Mouse (Mus musculus) adrenal gland, postnatal 25 days (tissue): ENCODE measurements around the gene Cp. TPM values are rescaled to one million over a fixed set of nuclear protein-coding genes. Genes with fewer than 3 reads are reported as not detected.
A peak's percentile ranks its signal among the peaks of the same experiment; 100 is the strongest.
"Not testable (repeated sequence)": the region's sequence is repeated elsewhere in the genome, so short reads cannot be mapped to it uniquely, and the experiment has no call there.

Source experiments
- DNase-seq: peaks from one replicate; pipeline ENCODE4 v3.0.0; 2021; ENCODE audit warnings: mixed read lengths
- long read RNA-seq: library from polyadenylated mRNA; stranded (forward); transcript quantifications from one replicate; pipeline ENCODE4 v2.0.0, GENCODE M21; 2021
- total RNA-seq: library from RNA; stranded (reverse); gene quantifications from 2 replicates; pipeline ENCODE4 v1.2.3, GENCODE M21; 2021

Gene Cp
- 26.5 and 34.0 TPM in 2 replicates for total RNA-seq
- long read RNA-seq, full-length matches to known transcripts: 76 of 223 reads
- long read RNA-seq, partial matches to known transcripts: 131 of 223 reads
- long read RNA-seq, other reads (novel, unspliced or antisense): 16 of 223 reads

GRCm38 (mm10) chr3:19956885-19957284, at the start of gene Cp:
Gene Cp (plus strand): TSS chr3:19957054.
- no peak for DNase-seq

- no peak for DNase-seq
Observed at GRCm38 (mm10) chr3:19948552-19948951, 8.3 kb upstream of the Cp start.

- not testable (repeated sequence) for DNase-seq
Observed at GRCm38 (mm10) chr3:19949401-19949800, 7.5 kb upstream of the Cp start.

- DNase-seq: no peak
Observed at GRCm38 (mm10) chr3:19953425-19953824, 3.4 kb upstream of the Cp start.

GRCm38 (mm10) chr3:19953865-19954264, 3.0 kb upstream of the Cp start:
- peak; percentile 18 for DNase-seq

- DNase-seq: no peak
Observed at GRCm38 (mm10) chr3:19958031-19958430, 1.2 kb downstream of the Cp start.

GRCm38 (mm10) chr3:19958983-19959382, 2.1 kb downstream of the Cp start:
- DNase-seq: no peak

GRCm38 (mm10) chr3:19960570-19961114, 3.8 kb downstream of the Cp start:
- no peak for DNase-seq

- no peak for DNase-seq
Observed at GRCm38 (mm10) chr3:19961341-19961740, 4.5 kb downstream of the Cp start.

- DNase-seq: no peak
Observed at GRCm38 (mm10) chr3:19962769-19963513, 6.1 kb downstream of the Cp start.

- DNase-seq: no peak
Observed at GRCm38 (mm10) chr3:19964625-19965188, 7.9 kb downstream of the Cp start.

GRCm38 (mm10) chr3:19965239-19965638, 8.4 kb downstream of the Cp start:
- no peak for DNase-seq

GRCm38 (mm10) chr3:19966072-19966471, 9.2 kb downstream of the Cp start:
- DNase-seq: no peak

- peak; percentile 4 for DNase-seq
Observed at GRCm38 (mm10) chr3:19978474-19978873, 21.6 kb downstream of the Cp start.

GRCm38 (mm10) chr3:19981156-19981555, 24.3 kb downstream of the Cp start:
- no peak for DNase-seq

GRCm38 (mm10) chr3:19982846-19983245, 26.0 kb downstream of the Cp start:
- DNase-seq: no peak

- no peak for DNase-seq
Observed at GRCm38 (mm10) chr3:19986123-19986522, 29.3 kb downstream of the Cp start.

- no peak for DNase-seq
Observed at GRCm38 (mm10) chr3:19990031-19990430, 33.2 kb downstream of the Cp start.

GRCm38 (mm10) chr3:19992388-19992787, 35.5 kb downstream of the Cp start:
- no peak for DNase-seq

- no peak for DNase-seq
Observed at GRCm38 (mm10) chr3:19999551-19999950, 42.7 kb downstream of the Cp start.

GRCm38 (mm10) chr3:20000806-20001205, 44.0 kb downstream of the Cp start:
- no peak for DNase-seq

- peak; percentile 7 for DNase-seq
Observed at GRCm38 (mm10) chr3:20002786-20003185, 45.9 kb downstream of the Cp start.

GRCm38 (mm10) chr3:20004422-20004821, 47.6 kb downstream of the Cp start:
- no peak for DNase-seq

GRCm38 (mm10) chr3:20005611-20006010, 48.8 kb downstream of the Cp start:
- no peak for DNase-seq
